Mouse (Mus musculus) embryonic facial prominence, embryonic 10.5 days (tissue): ENCODE results near the gene Ets1. TPM values are rescaled to one million over a fixed set of nuclear protein-coding genes. Genes with fewer than 3 reads are reported as not detected.

ENCODE experiments used
- DNase-seq: peaks from one replicate; pipeline ENCODE4 v3.0.0-alpha.2; 2017; ENCODE audit warnings: low spot score
- H3K27ac ChIP-seq: fragments of 300-500 bp; sonication (generic); replicated peaks from 2 replicates; pipeline ENCODE4 v1.5.1; 2016; ENCODE audit warnings: mild to moderate bottlenecking
- H3K27me3 ChIP-seq: fragments of 300-500 bp; sonication (generic); replicated peaks from 2 replicates; pipeline ENCODE4 v1.6.1; 2016; ENCODE audit warnings: low read depth, mild to moderate bottlenecking; ENCODE audit not compliant: poor library complexity, severe bottlenecking
- H3K36me3 ChIP-seq: fragments of 300-500 bp; sonication (generic); replicated peaks from 2 replicates; pipeline ENCODE4 v1.6.1; 2016; ENCODE audit warnings: mild to moderate bottlenecking, moderate library complexity
- H3K4me1 ChIP-seq: fragments of 300-500 bp; sonication (generic); 2 replicates; pipeline ENCODE4 v1.6.1; 2016
- H3K4me3 ChIP-seq: fragments of 300-500 bp; sonication (generic); 2 replicates; pipeline ENCODE4 v1.5.1; 2016; ENCODE audit warnings: mild to moderate bottlenecking, moderate library complexity
- H3K9me3 ChIP-seq: fragments of 300-500 bp; sonication (generic); 2 replicates; pipeline ENCODE4 v1.6.1; 2016; ENCODE audit warnings: mild to moderate bottlenecking
- WGBS: fragments of 180-500 bp; shearing (Covaris S2); methylation state at CpG from one replicate; pipeline ENCODE4 v1.1.7; 2016; 5-methylcytosine and 5-hydroxymethylcytosine counted together
- polyA plus RNA-seq: library from polyadenylated mRNA; unstranded; fragments of >200 nt; fragmentation: Nextera tagmentation; extraction: Ambion mirVana; gene quantifications from 2 replicates; pipeline ENCODE4 v1.2.1, GENCODE M21; 2016

The Ets1 gene
- 34.0 and 38.6 TPM in 2 replicates for polyA plus RNA-seq

DNA sequence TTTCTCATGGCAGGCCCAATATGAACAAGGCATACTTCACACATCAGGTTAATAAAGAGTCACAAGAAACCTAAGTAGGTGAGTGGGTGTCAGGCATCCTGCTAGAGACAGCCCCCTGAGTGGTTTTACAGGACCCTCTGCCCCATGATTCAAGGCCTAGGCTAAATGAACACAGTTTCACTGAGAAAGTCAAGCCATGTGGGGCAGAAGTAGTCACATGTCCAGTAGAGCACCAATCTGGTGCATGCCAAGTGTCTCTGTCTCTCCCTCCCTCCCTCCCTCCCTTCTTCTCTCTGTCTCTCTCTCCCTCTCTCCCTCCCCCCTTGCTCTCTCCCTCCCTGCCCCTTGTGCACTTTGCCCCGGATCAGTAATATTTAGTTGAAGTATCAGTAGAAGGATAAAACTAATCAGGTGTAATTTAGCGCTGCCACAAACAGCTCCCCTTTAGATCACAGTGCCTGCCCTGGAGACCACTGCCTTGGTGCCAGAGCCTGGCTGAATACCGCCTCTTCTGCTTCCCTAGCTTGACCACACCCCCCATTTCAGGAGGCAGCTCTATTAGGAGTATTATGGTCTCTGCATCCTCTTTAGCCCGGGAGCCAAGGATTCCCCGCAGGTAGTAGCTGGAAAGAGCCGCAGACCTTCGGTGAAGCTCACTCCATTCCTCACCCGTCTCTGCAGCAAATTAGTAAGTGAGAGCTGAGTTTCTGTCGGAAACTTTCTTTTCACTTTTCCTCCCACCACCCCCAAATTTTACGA lies at the start of gene Ets1:
Ets1 (plus strand) TSS at position 595 of the 759 bp plus-strand sequence.
- H3K9me3 ChIP-seq = no peaks in the 10 kb centered on the region

DNA sequence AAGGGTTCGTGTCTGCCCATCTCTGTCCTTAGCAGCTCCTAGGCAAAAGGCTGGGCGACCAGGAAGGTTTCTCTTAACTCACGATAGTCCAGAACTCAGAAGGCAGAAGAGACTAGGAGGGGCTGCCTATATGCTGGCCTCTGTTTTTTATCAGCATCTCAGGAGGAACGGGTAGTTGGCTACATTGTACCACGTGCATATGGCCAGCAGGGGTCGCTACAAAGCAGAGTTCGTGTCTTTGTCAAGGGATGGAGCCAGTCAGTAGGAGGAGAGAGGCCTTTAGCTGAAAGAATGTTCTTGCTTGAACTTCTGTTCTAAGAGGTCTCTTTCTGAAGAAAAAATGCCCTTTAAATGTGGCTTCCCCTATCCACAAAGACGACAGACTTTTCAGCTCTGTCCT lies 46.1 kb upstream of the Ets1 start:
- Histone ChIP-seq H3K36me3 (no peaks in the 10 kb centered on the region), H3K4me3 (no peak overlapping the region), H3K27ac (no peak overlapping the region), H3K27me3 (peaks cover 41% of the 10 kb centered on the region), H3K4me1 (peaks cover 42% of the 10 kb centered on the region), H3K9me3 (no peaks in the 10 kb centered on the region)
- DNase-seq = peak; percentile 89
- WGBS = 6% methylated on average over 8 of the region's 8 CpGs

More for the DNA sequence above, at the start of gene Ets1:
- Histone ChIP-seq H3K27me3 (peaks cover 76% of the 10 kb centered on the region), H3K4me3 (peak within 1 kb of the TSS; percentile 45), H3K27ac (no peak within 1 kb of the TSS; the same call in 1 of the 2 replicates), H3K4me1 (peaks cover 24% of the 10 kb centered on the region), H3K36me3 (no peaks in the 10 kb centered on the region)
- WGBS = under 1% methylated on average over 10 of the region's 10 CpGs
- peak; percentile 57 for DNase-seq

DNA sequence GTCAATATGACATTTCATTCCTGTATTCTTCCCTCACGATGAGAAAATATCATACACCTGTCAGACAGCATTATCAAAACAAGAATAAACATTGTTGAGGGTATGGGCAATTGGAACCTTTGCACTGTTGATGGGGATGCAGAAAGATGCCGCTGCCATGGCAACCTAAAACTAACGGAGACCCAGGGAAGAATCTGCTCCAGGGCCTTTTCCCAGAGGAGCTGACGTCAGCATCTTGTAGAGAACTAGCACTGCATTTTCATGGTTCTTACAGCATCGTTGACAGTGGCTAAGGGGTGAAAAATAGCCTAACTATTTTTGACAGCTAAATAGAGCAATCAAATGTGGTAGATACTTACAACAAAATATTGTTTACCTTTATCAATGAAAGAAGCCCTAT lies 45.5 kb upstream of the Ets1 start:
- no peak overlapping the region for H3K4me3 ChIP-seq
- 52% methylated on average over 5 of the region's 5 CpGs for WGBS
- peaks cover 48% of the 10 kb centered on the region for H3K4me1 ChIP-seq
- peaks cover 41% of the 10 kb centered on the region for H3K27me3 ChIP-seq
- no peaks in the 10 kb centered on the region for H3K9me3 ChIP-seq
- H3K27ac ChIP-seq = no peak overlapping the region
- H3K36me3 ChIP-seq = no peaks in the 10 kb centered on the region
- DNase-seq = no peak

GRCm38 (mm10) chr9:32591732-32592582 lies 44.1 kb upstream of the Ets1 start:
- peak; percentile 75 for DNase-seq
- no peak overlapping the region for H3K4me3 ChIP-seq
- H3K36me3 ChIP-seq = no peaks in the 10 kb centered on the region
- 7% methylated on average over 14 of the region's 14 CpGs for WGBS
- peak overlapping the region; percentile 60 for H3K27ac ChIP-seq
- H3K4me1 ChIP-seq = peaks cover 56% of the 10 kb centered on the region
- peaks cover 41% of the 10 kb centered on the region for H3K27me3 ChIP-seq
- H3K9me3 ChIP-seq = no peaks in the 10 kb centered on the region

DNA sequence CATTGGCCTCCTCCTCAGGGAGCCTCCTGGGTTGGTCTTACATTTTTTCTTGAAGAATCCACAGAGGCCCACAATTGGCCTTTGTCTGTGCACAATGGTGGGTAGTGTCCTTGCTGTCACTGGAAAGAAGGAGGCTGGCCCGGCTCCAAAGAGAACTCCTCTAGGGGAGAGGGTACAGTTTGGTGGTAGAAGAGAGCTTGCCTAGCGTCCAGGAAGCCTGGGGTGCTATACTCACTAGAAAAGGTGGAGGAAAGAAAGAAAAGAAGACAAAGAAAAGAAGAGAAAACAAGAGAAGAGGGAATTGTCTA lies 43.5 kb upstream of the Ets1 start:
- Histone ChIP-seq H3K4me3 (no peak overlapping the region), H3K27ac (peak overlapping the region; percentile 60), H3K27me3 (peaks cover 40% of the 10 kb centered on the region), H3K4me1 (peaks cover 56% of the 10 kb centered on the region), H3K36me3 (no peaks in the 10 kb centered on the region), H3K9me3 (no peaks in the 10 kb centered on the region)
- DNase-seq = peak; percentile 25
- WGBS = 29% methylated on average over 2 of the region's 2 CpGs

DNA sequence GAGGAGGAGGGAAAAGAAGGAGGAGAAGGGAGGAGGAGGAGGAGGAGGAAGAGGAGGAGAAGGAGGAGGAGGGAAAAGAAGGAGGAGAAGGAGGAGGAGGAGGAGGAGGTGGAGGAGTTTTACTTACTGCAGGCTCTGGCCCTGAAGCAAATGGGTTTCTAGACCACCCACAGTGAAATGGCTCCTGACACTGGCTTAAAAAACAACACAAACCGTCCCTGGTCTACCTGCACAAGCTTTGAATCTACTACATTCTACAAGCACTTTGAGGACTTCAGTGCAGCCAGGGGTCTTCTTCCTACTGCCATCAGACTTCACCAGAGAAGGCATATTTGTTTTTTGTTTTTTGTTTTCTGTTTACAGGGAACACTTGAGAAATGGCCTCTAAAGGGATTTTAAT lies 42.2 kb upstream of the Ets1 start:
- H3K27ac ChIP-seq = no peak overlapping the region
- no peaks in the 10 kb centered on the region for H3K9me3 ChIP-seq
- WGBS = 10% methylated on average over 1 of the region's 1 CpGs
- no peaks in the 10 kb centered on the region for H3K36me3 ChIP-seq
- DNase-seq = no peak
- H3K4me3 ChIP-seq = no peak overlapping the region
- peaks cover 50% of the 10 kb centered on the region for H3K4me1 ChIP-seq
- peaks cover 48% of the 10 kb centered on the region for H3K27me3 ChIP-seq

GRCm38 (mm10) chr9:32594346-32594745 lies 41.7 kb upstream of the Ets1 start:
- H3K9me3 ChIP-seq = no peaks in the 10 kb centered on the region
- H3K27me3 ChIP-seq = peaks cover 48% of the 10 kb centered on the region
- WGBS = 29% methylated on average over 4 of the region's 4 CpGs
- DNase-seq = no peak
- no peak overlapping the region for H3K27ac ChIP-seq
- peaks cover 50% of the 10 kb centered on the region for H3K4me1 ChIP-seq
- H3K36me3 ChIP-seq = no peaks in the 10 kb centered on the region
- H3K4me3 ChIP-seq = no peak overlapping the region

DNA sequence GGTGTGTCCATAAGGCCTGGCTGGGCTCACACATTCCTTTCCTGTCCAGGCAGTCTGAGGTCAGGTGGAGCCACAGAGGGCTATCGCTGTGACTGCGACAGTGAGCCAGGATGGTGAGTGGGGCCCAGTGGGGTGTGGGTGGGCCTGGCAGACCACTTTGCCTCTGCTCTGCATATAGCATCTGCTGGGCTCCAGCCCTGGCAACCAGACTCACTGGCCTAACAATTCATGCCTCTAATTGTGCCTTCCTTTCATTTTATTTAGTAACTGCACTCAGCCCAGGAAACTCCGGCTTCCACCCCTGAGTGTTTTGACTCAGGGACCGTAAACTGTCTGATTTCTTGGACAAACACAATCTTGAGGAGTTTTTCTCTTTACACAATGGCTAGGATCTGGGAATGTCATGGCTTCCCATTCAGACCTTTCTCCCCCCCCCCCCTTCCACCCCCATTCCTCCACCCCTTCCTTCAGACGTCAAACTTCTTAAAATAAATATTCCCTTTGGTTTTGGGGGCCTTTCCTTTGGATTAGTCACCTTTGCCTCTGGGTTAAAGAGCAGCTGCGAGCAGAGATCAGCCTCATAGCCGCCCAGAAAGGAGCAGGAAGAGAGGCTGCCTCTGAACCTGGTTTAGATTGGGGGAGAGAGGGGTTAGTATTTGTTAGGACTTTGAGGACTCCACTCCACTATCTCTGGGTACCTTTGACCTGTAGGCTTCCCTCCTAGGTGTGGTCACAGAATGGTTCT lies 40.8 kb upstream of the Ets1 start:
- WGBS = 47% methylated on average over 7 of the region's 7 CpGs
- no peak overlapping the region for H3K4me3 ChIP-seq
- no peaks in the 10 kb centered on the region for H3K9me3 ChIP-seq
- H3K4me1 ChIP-seq = peaks cover 45% of the 10 kb centered on the region
- no peaks in the 10 kb centered on the region for H3K36me3 ChIP-seq
- peak overlapping the region; percentile 45; the same call in 1 of the 2 replicates for H3K27ac ChIP-seq
- no peak for DNase-seq
- H3K27me3 ChIP-seq = peaks cover 48% of the 10 kb centered on the region

DNA sequence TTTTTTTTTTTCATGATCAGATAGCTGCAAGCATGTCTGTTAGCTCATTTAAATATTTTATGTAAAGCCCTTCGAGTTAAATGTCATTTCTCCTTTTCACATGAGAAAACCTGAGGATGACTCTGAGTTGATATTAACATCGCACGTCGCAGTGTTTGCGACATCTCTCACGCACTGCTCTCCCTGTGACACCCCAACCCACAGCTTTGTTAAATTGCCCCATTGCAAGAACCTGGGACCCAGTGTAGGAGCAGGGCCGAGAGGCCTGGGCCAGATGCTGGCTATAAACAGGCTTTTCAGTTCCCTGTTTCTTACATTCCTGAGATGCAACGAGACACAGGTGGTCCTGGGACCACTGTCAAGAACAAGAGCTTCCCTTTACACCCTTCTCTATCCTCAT lies 39.7 kb upstream of the Ets1 start:
- Histone ChIP-seq H3K36me3 (no peaks in the 10 kb centered on the region), H3K4me1 (peaks cover 40% of the 10 kb centered on the region), H3K27ac (no peak overlapping the region), H3K4me3 (no peak overlapping the region), H3K9me3 (no peaks in the 10 kb centered on the region), H3K27me3 (peaks cover 43% of the 10 kb centered on the region)
- DNase-seq = no peak
- 81% methylated on average over 8 of the region's 8 CpGs for WGBS

GRCm38 (mm10) chr9:32601953-32602352 lies 34.1 kb upstream of the Ets1 start:
- H3K27me3 ChIP-seq = peaks cover 53% of the 10 kb centered on the region
- peaks cover 7% of the 10 kb centered on the region for H3K4me1 ChIP-seq
- H3K36me3 ChIP-seq = no peaks in the 10 kb centered on the region
- no peak for DNase-seq
- 85% methylated on average over 5 of the region's 5 CpGs for WGBS
- H3K27ac ChIP-seq = no peak overlapping the region
- H3K9me3 ChIP-seq = no peaks in the 10 kb centered on the region
- no peak overlapping the region for H3K4me3 ChIP-seq

DNA sequence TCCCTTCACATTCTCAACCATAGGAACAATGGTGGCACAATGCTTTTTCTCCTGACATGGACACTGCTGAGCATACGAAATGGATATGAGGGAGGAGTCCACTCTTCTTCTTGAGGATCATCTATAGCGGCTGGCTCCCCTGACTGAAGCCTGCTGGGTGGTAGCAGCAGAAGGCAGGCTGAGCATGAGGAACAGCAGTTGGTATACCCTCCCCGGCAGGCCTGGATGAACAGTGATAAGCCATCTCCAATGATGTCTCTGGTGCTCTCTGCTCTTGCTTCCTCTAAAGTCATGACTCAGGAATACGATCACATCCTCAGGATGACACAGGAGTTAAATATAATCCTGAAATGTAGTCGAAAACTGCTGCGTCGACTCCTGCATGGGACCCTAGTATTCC lies 32.9 kb upstream of the Ets1 start:
- peaks cover 54% of the 10 kb centered on the region for H3K27me3 ChIP-seq
- H3K4me3 ChIP-seq = no peak overlapping the region
- DNase-seq = no peak
- H3K27ac ChIP-seq = no peak overlapping the region
- no peaks in the 10 kb centered on the region for H3K36me3 ChIP-seq
- H3K4me1 ChIP-seq = peaks cover 15% of the 10 kb centered on the region
- 89% methylated on average over 7 of the region's 7 CpGs for WGBS
- H3K9me3 ChIP-seq = no peaks in the 10 kb centered on the region

DNA sequence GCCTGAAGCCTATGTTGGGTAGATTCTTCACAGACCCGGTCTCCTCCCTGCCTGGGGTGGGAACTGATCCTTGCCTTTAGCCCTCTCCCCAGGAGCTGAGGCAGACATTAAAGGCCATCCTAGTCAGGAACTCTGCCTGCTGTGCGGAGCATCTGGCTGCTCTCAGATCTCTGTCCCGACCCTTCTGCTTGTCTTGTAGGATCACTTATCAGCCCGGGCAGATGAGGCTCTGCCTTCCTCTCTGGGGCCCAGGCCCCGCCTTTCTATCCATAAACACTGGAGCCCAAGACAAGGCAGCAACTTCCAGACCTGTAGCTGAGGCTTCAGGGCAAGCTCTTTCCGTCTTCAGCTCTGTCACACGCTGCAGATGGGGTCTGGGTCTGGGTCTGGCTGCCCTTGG lies 28.8 kb upstream of the Ets1 start:
- no peaks in the 10 kb centered on the region for H3K36me3 ChIP-seq
- no peaks in the 10 kb centered on the region for H3K9me3 ChIP-seq
- 20% methylated on average over 7 of the region's 7 CpGs for WGBS
- no peak overlapping the region for H3K4me3 ChIP-seq
- H3K27ac ChIP-seq = 0 out of 2 replicates have a peak overlapping the region, but pooled peaks have one; percentile 2
- H3K27me3 ChIP-seq = peaks cover 78% of the 10 kb centered on the region
- peak; percentile 32 for DNase-seq
- peaks cover 23% of the 10 kb centered on the region for H3K4me1 ChIP-seq
